Mouse (Mus musculus) urinary bladder, postnatal 4 days (tissue): ENCODE measurements around the gene Aasdh.
A peak's percentile ranks its signal among the peaks of the same experiment; 100 is the strongest.

Experiments used
- DNase-seq, 2 experiments: peaks; one replicate each; pipeline ENCODE4 v3.0.0; 2021 to 2022; ENCODE audit warnings: low spot score in 2 of 2

Gene Aasdh

GRCm38 (mm10) chr5:76843448-76843847 is 61.9 kb downstream of the Aasdh start:
- DNase-seq, result peak; percentile 51 to 79

DNA sequence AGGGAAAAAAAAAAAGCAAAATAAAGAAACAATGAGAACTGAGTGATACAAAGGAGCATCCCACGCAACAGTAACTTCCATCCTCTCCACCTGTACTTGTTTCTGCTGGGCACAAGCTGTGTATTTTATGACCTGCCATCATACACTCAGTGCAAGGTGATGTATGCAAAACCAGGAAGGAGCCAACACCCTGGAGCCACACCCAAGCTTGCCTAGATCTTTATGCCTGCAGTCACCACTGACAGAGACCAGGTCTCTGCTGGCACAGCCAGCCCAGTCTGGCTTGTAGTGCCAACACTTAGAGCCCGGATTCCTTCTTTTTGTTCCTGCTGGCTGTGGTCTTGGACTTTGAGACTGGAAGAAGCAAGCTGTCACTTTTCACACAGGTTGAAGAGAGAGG is 63.5 kb downstream of the Aasdh start:
- no peak for DNase-seq

GRCm38 (mm10) chr5:76839786-76840185 is 65.5 kb downstream of the Aasdh start:
- DNase-seq, result no peak

GRCm38 (mm10) chr5:76837018-76837417 is 68.3 kb downstream of the Aasdh start:
- no peak for DNase-seq

GRCm38 (mm10) chr5:76832529-76833210 is 72.6 kb downstream of the Aasdh start:
- DNase-seq, result no peak

DNA sequence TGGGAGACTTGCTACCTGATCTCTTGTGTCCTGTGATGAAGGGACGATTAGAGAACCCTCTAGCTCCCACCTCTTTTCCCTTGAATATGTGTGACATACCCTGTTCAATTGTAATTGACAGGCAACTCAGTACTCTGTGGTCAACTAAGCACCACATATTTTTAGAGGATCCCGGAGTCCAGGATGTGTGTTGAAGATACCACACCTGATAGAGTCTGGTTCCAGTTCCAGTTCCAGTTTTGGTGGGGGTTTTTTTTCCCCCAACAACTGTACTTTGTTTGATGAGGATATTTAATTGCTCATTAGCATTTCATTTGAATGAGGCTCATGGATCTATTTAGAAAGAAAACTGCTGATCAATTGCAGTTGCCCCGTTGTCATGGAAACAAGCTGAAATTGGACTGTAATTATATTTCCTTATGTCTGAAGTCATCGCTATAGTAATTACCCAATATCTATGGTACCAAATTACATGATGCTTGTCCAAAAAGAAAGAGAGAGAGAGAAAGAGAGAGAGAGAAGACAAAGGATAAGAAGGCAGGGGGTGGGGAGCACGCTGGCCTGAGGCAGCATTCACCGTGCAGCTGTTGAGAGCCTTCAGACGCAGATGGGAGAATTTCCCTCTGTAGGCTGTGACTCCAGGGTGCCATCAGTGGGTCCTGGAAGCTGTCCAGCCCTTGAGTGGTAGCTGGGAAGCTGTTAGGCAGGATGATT is 76.6 kb downstream of the Aasdh start:
- DNase-seq, result no peak
